Mouse (Mus musculus): ENCODE results near the gene Birc3. TPM values are rescaled to one million over a fixed set of nuclear protein-coding genes. Genes with fewer than 3 reads are reported as not detected.
"Not testable (repeated sequence)": the region's sequence is repeated elsewhere in the genome, so short reads cannot be mapped to it uniquely, and the experiment has no call there.

Gene Birc3
- polyA plus RNA-seq, 1 experiment from 2014 or later = 1.4 TPM

- H3K9me3 ChIP-seq = no peaks in the 10 kb centered on the region
- 65% methylated on average over 3 of the region's 3 CpGs for WGBS
- peak; percentile 32; the same call in 1 of the 2 replicates for ATAC-seq
- no peak overlapping the region for H3K4me3 ChIP-seq (replicated peaks)
- no peak overlapping the region for H3K4me2 ChIP-seq (replicated peaks)
- no peak overlapping the region for H3K9ac ChIP-seq (replicated peaks)
- H3K27ac ChIP-seq = no peak overlapping the region
- no peaks in the 10 kb centered on the region for H3K27me3 ChIP-seq
- H3K36me3 ChIP-seq = no peaks in the 10 kb centered on the region
- H3K4me1 ChIP-seq (replicated peaks) = no peaks in the 10 kb centered on the region
These were observed 17.1 kb downstream of the Birc3 start for GRCm38 (mm10) chr9:7855912-7856311.

GRCm38 (mm10) chr9:7855374-7855773 lies 17.6 kb downstream of the Birc3 start:
- no peak overlapping the region for H3K27ac ChIP-seq
- H3K27me3 ChIP-seq = no peaks in the 10 kb centered on the region
- no peak overlapping the region for H3K9ac ChIP-seq (replicated peaks)
- no peaks in the 10 kb centered on the region for H3K9me3 ChIP-seq
- no peak overlapping the region for H3K4me3 ChIP-seq (replicated peaks)
- no peak overlapping the region for H3K4me2 ChIP-seq (replicated peaks)
- H3K4me1 ChIP-seq (replicated peaks) = no peaks in the 10 kb centered on the region
- peak; percentile 63 for ATAC-seq
- no peaks in the 10 kb centered on the region for H3K36me3 ChIP-seq
- 48% methylated on average over 1 of the region's 1 CpGs for WGBS

GRCm38 (mm10) chr9:7854196-7854595 lies 18.8 kb downstream of the Birc3 start:
- not testable (repeated sequence) for H3K4me3 ChIP-seq (replicated peaks); H3K27me3 ChIP-seq; H3K9me3 ChIP-seq; H3K4me2 ChIP-seq (replicated peaks); H3K9ac ChIP-seq (replicated peaks); H3K27ac ChIP-seq; H3K4me1 ChIP-seq (replicated peaks); H3K36me3 ChIP-seq
- 73% methylated on average over 14 of the region's 14 CpGs for WGBS
- ATAC-seq = peak; percentile 12; the same call in 1 of the 2 replicates

GRCm38 (mm10) chr9:7852346-7853230 lies 20.4 kb downstream of the Birc3 start:
- H3K4me3 ChIP-seq (replicated peaks) = no peak overlapping the region
- H3K4me2 ChIP-seq (replicated peaks) = no peak overlapping the region
- no peak for ATAC-seq
- no peaks in the 10 kb centered on the region for H3K4me1 ChIP-seq (replicated peaks)
- no peaks in the 10 kb centered on the region for H3K36me3 ChIP-seq
- H3K27me3 ChIP-seq = no peaks in the 10 kb centered on the region
- no peak overlapping the region for H3K27ac ChIP-seq
- 79% methylated on average over 4 of the region's 4 CpGs for WGBS
- H3K9ac ChIP-seq (replicated peaks) = no peak overlapping the region
- H3K9me3 ChIP-seq = no peaks in the 10 kb centered on the region

GRCm38 (mm10) chr9:7851841-7852240 lies 21.1 kb downstream of the Birc3 start:
- Histone ChIP-seq H3K27ac (no peak overlapping the region), H3K4me2 (replicated peaks) (no peak overlapping the region), H3K9ac (replicated peaks) (no peak overlapping the region), H3K4me3 (replicated peaks) (no peak overlapping the region), H3K4me1 (replicated peaks) (no peaks in the 10 kb centered on the region), H3K36me3 (no peaks in the 10 kb centered on the region), H3K9me3 (no peaks in the 10 kb centered on the region), H3K27me3 (no peaks in the 10 kb centered on the region)
- WGBS = 91% methylated on average over 8 of the region's 8 CpGs
- no peak for ATAC-seq

- H3K4me1 ChIP-seq (replicated peaks) = no peaks in the 10 kb centered on the region
- no peak overlapping the region for H3K4me3 ChIP-seq (replicated peaks)
- H3K27me3 ChIP-seq = no peaks in the 10 kb centered on the region
- no peaks in the 10 kb centered on the region for H3K36me3 ChIP-seq
- ATAC-seq = no peak
- H3K9me3 ChIP-seq = no peaks in the 10 kb centered on the region
- H3K27ac ChIP-seq = no peak overlapping the region
- WGBS = 95% methylated on average over 18 of the region's 18 CpGs
- no peak overlapping the region for H3K9ac ChIP-seq (replicated peaks)
- H3K4me2 ChIP-seq (replicated peaks) = no peak overlapping the region
These were observed 24.8 kb downstream of the Birc3 start for GRCm38 (mm10) chr9:7848191-7848590.

GRCm38 (mm10) chr9:7846667-7847199 lies 26.3 kb downstream of the Birc3 start:
- Histone ChIP-seq H3K36me3 (no peaks in the 10 kb centered on the region), H3K4me3 (replicated peaks) (no peak overlapping the region), H3K27ac (no peak overlapping the region), H3K4me2 (replicated peaks) (no peak overlapping the region), H3K9ac (replicated peaks) (no peak overlapping the region), H3K9me3 (no peaks in the 10 kb centered on the region), H3K27me3 (no peaks in the 10 kb centered on the region), H3K4me1 (replicated peaks) (no peaks in the 10 kb centered on the region)
- 80% methylated on average over 1 of the region's 1 CpGs for WGBS
- ATAC-seq = no peak

GRCm38 (mm10) chr9:7845216-7845895 lies 27.6 kb downstream of the Birc3 start:
- Histone ChIP-seq H3K36me3 (no peaks in the 10 kb centered on the region), H3K27me3 (no peaks in the 10 kb centered on the region), H3K4me3 (replicated peaks) (no peak overlapping the region), H3K4me1 (replicated peaks) (no peaks in the 10 kb centered on the region), H3K27ac (no peak overlapping the region), H3K9ac (replicated peaks) (no peak overlapping the region), H3K9me3 (no peaks in the 10 kb centered on the region), H3K4me2 (replicated peaks) (no peak overlapping the region)
- 72% methylated on average over 4 of the region's 4 CpGs for WGBS
- no peak for ATAC-seq

- Histone ChIP-seq H3K27ac (no peak overlapping the region), H3K36me3 (no peaks in the 10 kb centered on the region), H3K4me3 (replicated peaks) (no peak overlapping the region), H3K27me3 (no peaks in the 10 kb centered on the region), H3K9ac (replicated peaks) (no peak overlapping the region), H3K4me2 (replicated peaks) (no peak overlapping the region), H3K9me3 (no peaks in the 10 kb centered on the region), H3K4me1 (replicated peaks) (peaks cover 6% of the 10 kb centered on the region)
- 80% methylated on average over 6 of the region's 6 CpGs for WGBS
- ATAC-seq = no peak
These were observed 31.8 kb downstream of the Birc3 start for GRCm38 (mm10) chr9:7841221-7841620.

GRCm38 (mm10) chr9:7837806-7838440 lies 35.1 kb downstream of the Birc3 start:
- WGBS = 17% methylated on average over 14 of the region's 14 CpGs
- peaks cover 13% of the 10 kb centered on the region for H3K36me3 ChIP-seq
- no peaks in the 10 kb centered on the region for H3K27me3 ChIP-seq
- no peaks in the 10 kb centered on the region for H3K9me3 ChIP-seq
- H3K4me2 ChIP-seq (replicated peaks) = peak overlapping the region; percentile 62
- peak overlapping the region; percentile 98 for H3K27ac ChIP-seq
- ATAC-seq = peak; percentile 17; the same call in 1 of the 2 replicates
- H3K9ac ChIP-seq (replicated peaks) = peak overlapping the region; percentile 82
- H3K4me1 ChIP-seq (replicated peaks) = peaks cover 30% of the 10 kb centered on the region
- peak overlapping the region; percentile 70 for H3K4me3 ChIP-seq (replicated peaks)

- Histone ChIP-seq H3K9me3 (no peaks in the 10 kb centered on the region), H3K27ac (peak within 1 kb of the TSS; percentile 98), H3K36me3 (peaks cover 13% of the 10 kb centered on the region), H3K4me2 (replicated peaks) (peak within 1 kb of the TSS; percentile 62), H3K4me3 (replicated peaks) (peak within 1 kb of the TSS; percentile 70), H3K27me3 (no peaks in the 10 kb centered on the region), H3K9ac (replicated peaks) (peak within 1 kb of the TSS; percentile 82), H3K4me1 (replicated peaks) (peaks cover 38% of the 10 kb centered on the region)
- WGBS = under 1% methylated on average over 68 of the region's 68 CpGs
- peak; percentile 97 for ATAC-seq
These were observed 35.8 kb downstream of the Birc3 start, which contains the start of gene Birc2 for GRCm38 (mm10) chr9:7836905-7837805. Gene Birc2, minus strand, starts transcription at chr9:7837064.

Data from midbrain, embryonic 13.5 days (tissue).